Mouse (Mus musculus) kidney, postnatal 14 days (tissue): ENCODE results near the gene Smim14.

Experiments
- DNase-seq: peaks from one replicate; pipeline ENCODE4 v3.0.0; 2022; ENCODE audit warnings: mixed read lengths

The Smim14 gene

DNA sequence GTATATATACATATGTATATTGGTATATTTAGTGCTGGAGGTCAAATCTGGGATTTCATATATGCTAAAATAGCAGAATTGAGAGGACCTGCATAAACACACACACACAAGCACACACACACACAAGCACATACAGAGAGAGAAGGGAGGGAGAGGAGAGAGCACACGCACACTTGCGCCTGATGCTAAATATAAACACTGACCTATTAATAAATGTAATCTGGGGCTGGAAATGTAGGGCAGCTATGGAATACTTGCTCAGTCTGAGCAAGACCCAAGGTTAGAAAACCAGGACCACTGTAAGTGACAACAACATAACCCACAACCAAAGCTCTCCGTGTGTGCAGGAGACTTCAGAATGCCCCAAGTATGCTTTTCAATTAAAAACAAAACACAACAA, 77.5 kb downstream of the Smim14 start:
- no peak for DNase-seq

DNA sequence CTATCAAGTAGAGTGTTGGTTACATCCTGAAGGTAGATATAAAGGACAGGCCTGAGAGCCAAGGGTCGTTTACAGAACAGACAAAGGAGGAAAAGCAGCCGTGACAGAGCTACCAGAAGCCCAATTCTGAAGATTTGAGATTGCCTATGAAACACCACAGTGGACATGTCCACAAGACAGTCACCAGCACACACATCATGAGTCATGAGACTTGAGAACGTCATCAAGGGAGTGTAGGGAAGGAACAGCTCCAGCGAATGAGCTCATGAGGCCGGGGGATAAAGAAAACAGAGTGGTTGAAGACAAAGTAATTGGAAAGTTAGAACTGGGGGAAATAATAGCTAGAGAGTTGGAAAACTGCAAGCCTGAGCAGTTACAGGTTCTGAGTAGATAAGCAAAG, 79.1 kb downstream of the Smim14 start:
- no peak for DNase-seq

DNA sequence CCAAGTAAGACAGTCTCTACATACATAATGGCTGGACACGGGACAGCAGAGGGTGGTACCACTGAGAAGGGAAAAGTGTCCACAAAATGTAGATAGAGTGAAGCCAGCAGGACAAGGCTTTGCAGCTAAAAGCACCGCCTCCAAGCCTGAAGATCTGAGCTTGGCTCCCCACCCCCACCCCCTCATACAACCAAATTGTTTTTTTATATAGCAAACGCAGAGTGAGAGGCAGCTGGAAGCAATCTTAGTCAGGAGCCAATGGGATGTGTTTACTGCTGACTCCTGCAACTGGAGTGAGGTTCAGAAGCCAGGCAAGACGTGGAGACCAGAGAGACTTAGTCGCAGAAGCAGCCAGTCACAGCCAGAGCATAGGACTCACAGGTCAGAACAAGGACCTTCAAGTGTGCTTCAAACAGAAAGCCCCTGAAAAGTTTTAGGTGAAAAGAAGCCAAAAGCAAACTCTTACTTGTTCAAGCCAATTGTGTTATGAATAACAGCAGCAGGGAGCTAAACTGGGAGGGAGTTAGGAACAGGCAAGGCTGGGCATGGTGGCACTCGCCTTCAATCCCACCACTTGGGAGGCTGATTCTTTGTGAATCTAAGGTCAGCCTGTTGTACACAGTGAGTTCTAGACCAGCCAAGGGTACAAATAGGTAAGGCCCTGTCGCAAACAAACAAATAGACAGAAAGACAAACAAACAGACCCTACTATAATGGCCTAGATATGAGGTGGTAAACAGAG, 79.7 kb downstream of the Smim14 start:
- peak; percentile 51 for DNase-seq

DNA sequence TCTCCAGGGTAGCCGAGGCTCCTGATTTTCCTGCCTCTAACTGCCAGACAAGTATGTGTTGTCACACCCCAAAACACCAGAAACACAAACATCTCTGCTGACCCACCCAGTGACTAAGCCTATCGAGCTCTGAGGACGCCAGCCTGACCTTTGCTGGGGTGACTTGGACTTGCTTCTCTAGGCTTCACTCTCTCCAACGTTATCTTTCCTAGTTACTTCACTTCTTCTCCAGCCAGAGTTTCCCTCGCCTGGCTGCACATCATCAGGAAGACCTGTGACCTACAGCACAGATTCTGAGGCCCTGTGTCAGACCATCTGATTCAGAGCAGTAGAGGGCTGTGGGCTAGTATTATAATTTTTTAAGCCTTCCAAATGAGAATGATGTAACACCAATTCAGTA, 82.2 kb downstream of the Smim14 start:
- no peak for DNase-seq

DNA sequence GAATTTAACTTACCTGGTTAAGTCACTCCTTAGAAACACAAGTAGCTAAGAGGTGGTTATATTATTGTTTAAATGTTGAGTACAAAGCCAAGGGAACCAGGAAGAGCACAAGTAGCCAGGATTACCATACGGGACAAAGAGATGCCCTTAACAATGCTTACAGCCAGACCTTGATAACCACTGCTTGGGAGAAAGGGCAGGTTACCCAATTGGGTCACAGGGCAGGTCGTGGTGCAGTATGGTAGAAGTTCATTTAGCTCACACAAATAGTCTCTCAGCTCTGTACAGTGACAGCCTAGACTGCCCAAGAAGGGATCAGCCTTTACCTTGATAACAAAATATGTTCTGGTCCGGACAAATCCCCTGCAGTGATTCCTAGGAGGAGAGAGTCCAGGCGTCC, 88.0 kb downstream of the Smim14 start:
- DNase-seq = no peak

DNA sequence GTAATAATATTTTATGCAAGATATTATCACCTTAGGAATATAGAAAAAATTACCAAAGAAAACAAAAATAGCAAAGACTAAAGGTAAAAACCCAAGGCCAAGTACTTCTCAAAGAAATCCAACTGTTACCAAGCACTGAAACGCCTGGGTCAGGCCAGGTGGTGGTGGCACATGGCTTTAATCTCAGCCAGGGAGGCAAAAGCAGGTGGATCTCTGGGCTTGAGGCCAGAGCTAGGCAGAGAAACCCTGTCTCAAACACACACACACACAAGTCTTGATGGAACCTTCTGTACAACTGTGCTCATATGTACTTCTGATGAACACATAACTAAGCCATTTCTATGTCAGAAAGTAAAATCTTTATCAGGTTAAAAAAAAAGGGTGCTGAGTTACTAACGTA, 89.2 kb downstream of the Smim14 start:
- no peak for DNase-seq

DNA sequence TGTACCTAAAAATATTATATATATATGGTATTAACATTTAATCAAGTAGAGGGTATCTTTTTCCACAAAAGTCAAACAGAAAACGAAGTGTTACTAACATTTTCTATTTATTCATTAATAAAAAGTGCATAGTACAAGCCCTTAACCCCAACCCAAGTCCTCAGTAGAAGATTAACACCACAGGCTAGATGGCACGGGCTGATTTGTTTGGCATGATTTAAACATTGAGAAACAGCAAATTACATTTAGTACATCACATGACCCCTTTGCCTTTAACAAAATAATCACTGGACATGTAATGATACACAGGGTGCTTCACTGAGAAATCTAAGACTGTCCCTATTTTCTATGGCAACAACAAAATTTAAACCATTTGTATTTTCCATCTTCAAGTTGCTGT, 90.2 kb downstream of the Smim14 start:
- DNase-seq = no peak

DNA sequence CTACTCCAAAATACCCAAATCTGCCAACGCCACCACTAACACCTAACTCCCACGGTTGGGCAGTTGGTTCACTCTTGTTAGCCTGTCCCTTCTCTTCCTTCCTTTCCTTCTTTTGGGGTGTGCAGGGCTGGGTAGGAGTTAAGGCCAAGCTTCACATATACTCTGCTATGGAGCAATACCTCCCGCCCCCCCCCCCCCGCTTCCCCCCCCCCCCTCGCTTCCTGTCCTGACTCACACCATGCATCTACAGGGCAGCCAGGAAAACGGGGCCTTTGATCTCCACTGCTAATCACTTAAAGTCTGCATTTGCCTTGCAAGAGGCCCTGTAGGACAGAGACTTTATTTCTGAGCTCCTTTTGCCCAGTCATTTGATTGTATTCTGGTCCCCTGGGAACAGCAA, 92.0 kb downstream of the Smim14 start:
- DNase-seq = no peak

DNA sequence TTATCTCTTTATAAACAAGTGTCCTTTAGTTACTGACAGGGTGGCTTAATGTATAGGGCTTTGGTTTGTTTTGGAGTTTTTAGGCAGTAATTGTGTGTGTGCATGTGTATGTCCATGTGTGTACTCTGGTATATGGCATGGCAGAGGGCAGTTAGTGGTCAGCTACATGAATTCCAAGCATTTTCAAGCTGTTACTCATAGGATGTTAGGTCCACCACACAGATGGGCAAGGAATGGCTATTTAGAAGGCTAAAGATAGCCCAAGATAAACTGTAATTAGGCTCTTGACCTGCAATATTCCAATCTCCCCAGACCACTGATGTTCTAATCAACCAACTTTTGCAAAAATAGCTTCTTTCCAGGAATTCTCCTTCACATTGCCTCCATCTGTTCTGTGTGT, 98.9 kb downstream of the Smim14 start:
- no peak for DNase-seq

DNA sequence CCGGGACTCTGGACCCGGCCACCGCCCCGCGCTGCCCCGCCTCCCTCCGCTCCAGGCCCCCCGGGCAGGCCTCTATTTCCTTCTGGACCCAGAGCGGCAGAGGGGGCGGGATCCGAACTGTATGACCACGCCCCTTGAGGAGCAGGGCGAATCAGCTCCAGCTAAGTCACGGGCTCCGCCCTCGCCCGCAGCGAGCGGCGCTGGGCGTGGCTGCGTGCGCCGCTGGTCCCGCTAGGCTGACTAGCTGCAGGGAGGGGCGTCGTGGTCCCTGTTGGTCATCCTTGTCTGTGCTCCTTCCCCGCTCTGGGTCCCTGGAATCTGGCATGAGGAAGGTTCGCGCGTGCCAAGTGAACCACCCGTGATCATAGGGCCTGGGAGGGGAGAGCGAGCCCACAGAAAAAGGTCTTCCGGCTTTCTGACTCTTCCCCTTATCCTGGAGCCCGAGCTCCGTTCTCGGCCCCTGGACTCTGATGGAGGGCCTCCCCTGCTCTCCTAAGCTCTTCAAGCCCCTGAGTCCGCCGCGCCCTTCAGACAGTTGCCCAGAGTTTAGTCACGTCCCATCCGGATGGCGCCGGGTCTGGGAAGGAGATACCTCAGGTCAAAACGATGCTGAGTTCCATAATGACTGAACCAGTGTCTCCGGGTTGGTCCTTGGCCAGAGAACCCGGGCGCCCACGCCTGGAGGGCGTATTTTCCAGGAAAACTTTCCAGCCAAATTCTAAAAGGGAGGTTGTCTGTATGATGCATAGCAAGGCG, 101.0 kb downstream of the Smim14 start, which contains the start of gene Ugdh:
Ugdh (minus strand) TSS at position 144 of the 756 bp plus-strand sequence.
- DNase-seq = peak; percentile 99

DNA sequence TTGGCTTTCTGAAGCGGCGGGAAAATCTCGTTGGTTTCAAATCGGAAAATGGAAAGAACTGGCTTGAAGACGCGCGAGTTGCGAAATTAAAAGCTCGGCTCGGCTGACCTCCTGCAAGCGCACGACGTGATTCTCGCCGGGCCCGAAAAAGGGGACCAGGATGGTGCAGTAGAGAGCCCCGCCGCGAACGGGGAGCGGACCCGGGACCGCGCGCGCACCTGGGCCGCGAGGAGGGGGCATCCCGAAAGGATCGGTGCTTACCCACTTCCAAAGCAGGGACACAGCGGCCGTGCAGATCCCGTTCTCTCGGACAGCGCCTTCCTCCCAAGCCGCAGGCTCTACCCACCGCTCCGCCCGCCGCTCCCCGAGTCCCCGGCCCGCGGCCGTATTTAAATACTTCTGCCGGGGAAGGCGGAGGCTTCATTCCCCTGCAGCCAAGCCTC, 101.6 kb downstream of the Smim14 start:
- no peak for DNase-seq

DNA sequence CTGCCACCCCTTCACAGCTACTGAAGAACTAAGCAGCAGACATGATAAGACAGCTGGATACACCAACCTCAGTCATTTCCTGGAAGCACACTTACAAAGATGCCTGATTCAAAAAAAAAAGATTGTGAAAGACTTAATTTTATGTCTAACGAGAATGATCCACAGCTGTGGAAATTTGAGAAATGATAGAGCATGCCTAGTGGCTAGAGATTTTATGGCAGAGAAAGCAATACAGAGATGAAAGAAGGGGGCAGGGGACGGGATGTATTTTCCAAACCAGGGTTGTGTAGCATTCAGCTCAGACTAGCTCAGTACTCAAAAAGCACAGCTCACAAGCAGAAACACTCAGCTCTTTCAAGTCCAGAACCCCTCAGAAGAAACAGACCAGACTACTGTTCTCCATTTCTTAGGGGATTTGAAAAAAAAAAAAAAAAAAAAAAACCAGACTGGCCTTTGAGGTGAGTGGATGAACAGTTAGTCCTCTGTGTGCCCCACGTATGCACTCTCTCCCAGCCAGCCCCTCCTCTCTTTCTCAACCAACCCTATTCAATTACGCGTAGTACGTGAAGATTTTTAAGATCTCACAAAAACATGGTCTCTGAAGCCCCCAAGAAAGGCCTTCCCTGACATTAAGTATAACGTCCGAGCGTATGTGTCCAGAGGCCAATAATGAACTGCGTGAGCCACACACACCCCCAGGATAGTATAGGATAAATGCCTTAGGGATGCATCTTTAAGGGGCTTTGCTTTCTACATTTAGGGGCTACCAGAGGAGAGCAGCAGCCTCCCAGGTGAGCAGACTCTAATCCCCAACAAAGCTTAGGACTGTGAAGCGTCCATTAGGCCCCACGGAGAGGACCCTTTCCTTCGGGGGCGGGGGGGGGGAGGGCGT, 102.3 kb downstream of the Smim14 start:
- no peak for DNase-seq

DNA sequence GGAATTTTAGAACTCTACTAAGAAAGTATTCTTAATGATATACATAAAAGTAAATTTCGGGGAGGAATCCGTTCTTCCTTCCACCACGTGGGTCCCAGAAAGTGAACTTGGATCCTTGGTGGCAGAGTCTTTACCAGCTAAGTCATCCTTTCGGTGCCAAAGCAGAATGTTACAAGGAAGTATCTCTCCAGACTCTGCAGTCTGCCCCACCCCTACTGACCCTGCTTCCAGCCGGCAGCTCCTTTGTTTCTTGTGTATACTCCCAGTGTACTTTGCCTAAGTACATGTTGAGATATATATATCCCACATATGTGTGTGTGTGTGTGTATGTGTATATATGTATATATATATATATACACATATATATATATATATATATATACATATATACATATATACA, 107.5 kb downstream of the Smim14 start:
- no peak for DNase-seq

DNA sequence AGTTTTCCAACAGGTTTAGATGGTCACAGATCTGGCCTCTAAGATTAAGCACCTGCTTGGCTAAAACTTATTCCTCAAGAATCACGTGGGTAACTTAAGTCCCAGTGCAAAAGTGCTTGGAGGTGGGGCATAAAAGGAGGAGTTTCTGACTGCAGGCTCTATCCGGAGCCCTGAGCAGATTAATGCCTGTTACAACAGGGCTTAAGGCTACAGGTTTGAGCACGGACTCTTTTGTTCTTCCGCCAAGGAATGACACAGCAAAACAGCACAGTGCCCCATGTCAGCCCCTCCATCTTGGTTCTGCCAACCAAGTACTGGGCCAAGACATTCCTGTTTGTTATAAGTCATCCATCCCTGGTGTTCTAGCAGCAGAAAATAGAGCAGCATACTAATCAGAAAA, 108.7 kb downstream of the Smim14 start:
- DNase-seq = no peak

DNA sequence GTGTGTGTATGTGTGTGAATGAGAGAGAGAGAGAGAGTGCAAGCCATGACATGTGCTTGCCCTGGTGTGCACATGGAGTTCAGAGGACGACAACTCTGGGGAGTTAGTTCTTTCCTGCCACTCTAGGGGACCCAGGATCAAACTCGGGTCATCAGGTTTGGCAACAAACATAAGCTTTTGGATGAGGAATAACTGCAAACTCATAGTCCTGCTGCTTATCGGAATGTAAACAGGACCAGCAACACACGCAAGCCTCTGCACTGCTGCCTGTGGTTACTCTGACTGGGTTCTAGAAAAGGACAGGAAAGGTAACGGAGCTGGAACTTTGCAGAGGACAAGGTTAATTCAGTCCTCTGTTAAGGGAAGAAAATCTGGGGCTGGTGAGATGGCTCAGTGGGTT, 111.7 kb downstream of the Smim14 start:
- DNase-seq = no peak

DNA sequence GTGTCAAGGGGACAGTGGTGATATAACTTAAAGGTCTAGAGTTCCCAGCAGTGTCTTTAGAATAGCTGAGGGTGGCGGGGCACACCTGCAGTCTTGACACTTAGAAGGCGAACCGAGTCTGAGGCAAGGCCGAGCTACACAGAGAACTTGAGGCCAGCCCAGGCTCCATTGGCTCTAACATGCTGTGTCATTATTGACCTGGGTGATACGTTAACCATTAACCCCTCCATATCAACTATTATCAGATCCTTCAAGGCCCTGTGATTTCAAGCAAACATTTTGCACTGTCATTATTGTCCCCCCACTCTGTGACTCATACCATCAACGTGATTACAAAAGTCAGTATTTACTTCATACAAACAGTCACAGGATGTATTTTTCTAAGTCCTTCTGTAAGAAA, 112.8 kb downstream of the Smim14 start:
- peak; percentile 35 for DNase-seq

DNA sequence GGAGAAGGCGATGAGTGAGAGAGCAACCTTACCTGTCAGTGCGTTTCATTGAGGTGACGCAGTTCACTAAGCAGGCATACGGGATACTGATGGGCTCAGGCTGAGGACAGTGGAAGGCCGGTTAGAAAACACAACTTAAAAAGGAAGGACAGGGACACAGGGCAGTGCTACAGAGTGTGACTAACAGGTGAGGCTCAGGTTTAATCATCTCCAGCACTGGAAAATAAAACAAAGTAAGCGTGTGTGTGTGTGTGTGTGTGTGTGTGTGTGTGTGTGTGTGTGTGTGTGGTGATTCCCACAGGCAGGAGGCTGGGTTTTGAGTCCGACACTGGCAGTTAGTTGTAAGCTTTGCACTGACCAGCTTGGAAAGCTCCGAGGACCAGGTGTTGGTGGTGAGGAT, 114.2 kb downstream of the Smim14 start:
- peak; percentile 47 for DNase-seq

DNA sequence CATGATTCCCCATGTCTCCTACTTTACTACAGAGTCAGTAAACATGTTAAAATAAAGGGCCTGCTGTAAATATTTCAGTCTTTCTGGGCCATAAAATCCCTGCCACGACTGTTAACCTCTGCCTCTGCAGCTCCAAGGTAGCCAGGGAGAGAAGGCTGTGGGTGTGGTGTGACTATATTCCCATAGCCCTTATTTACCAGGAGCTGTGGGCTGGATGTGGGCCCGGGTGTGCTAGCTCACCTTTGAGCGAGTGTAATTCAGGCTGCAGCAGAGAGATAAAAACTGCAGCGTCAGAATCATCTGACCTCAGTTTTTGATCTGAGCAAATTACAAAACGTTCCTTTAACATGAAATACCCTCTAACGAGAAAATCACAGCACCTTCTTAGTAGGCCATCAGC, 116.2 kb downstream of the Smim14 start:
- peak; percentile 21 for DNase-seq

DNA sequence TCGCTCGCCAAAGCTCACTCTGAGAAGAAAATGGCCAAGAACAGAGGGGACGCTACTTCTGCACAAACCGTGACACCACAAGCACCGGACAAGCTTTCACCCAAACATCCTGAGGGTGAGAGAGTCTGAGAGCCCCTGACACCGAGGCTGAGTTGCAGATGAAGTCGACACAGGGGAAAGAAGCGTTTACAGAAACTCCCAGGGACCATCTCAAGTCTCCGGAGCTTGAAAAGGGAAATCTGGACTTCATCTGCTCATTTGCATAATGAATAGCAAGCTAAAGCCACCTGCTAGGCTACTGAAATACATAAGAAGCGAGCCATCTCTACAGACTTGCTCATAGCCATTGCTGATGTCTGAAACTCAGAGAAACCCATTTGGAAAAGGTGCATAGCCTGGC, 117.8 kb downstream of the Smim14 start:
- no peak for DNase-seq

DNA sequence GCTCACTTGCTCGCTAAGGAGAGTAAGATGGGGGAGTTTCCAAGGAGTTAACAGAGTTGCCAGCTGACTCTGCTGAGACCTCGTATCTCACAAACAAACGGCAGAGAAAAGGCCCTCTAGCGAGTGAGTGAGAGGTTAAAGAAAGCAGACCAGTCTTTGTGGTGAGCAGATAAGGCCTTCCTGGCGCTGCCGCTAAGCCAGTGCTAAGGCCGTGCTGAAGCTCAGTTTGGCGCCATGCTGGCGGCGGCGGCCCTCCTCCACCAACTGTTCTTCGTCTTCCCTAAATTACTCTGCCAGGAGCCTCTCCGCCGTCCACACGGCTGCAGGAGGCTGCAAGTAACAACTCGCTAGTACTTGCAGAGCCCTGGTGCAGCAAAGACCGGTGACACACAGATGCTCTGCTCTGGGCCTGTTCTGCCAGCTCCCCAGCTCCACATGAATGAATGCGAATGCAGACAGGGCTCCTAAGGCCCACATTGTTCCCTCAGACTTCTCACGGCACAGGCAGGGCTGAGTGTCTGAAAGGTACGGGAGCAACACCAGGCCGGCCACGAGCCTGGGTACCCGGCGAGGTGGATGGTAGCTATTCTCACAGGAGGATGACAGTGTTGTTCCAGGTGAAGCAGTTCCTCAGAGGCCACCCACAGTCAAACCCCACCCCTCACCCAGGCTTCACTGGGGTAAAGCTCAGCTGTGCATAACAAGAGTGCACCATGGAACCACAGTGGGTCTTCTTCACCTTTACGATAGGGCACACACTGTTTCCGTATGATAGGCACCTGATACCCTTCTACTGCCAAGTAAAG, 121.1 kb downstream of the Smim14 start:
- peak; percentile 19 for DNase-seq

DNA sequence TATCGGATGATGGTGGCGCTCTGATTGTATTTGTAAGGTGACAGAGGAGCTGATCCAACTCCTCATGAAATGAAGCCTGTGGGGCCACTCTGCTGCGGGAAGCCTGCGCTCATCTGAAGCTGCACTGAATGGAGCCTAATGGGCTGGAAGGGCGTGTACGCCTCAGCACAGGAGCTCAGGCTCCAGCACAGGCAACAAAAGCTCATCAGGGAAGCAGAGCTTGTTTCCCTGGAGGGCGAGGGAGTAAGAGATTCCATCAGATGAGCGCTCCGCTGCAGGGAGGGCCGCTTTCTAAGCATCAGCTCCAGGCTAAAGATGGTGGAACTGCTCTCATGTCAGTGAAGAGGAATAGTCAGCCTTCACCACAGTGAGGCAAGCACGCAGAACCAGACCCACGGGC, 129.0 kb downstream of the Smim14 start:
- DNase-seq = no peak

DNA sequence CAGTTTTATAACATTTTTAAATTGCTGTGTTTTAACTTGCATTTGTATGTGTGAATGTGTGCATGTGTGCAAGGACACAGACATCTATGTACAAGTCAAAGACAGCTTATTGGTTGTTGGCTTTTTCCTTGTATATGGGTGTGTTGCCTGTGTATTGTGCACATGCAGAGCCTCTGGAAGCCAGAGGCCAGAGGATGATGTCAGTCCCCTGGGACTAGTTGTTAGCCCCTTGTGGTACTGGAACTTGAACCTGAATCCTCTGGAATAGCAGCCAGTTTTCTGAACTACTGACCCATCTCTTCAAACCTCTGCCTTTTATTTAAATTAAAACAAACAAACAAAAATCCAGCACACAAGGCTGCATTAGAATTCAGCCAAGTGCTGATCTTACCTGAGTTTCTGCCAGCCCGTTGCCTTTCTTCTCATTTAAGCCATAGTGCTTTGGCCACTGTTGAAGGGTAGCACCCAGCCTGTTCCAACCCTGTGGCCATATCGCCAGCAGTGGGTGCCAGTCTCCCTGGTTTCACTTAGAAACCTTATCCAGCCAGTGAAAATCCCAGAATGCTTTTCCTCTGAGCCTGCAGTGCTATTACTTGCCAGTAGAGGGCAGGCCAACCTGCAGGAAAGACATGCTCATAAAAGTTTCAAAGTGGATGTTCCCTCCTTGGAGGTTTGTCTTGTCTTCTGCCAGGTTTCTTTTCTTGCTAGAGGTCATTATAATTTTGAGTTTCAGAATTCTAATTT, 135.6 kb downstream of the Smim14 start:
- DNase-seq = peak; percentile 89
